Mouse (Mus musculus) cerebellum, adult 8-10 months (tissue): ENCODE results near the gene Fam20a.

Experiments
- DNase-seq: peaks from one replicate; pipeline ENCODE4 v3.0.0; 2022

Gene Fam20a

DNA sequence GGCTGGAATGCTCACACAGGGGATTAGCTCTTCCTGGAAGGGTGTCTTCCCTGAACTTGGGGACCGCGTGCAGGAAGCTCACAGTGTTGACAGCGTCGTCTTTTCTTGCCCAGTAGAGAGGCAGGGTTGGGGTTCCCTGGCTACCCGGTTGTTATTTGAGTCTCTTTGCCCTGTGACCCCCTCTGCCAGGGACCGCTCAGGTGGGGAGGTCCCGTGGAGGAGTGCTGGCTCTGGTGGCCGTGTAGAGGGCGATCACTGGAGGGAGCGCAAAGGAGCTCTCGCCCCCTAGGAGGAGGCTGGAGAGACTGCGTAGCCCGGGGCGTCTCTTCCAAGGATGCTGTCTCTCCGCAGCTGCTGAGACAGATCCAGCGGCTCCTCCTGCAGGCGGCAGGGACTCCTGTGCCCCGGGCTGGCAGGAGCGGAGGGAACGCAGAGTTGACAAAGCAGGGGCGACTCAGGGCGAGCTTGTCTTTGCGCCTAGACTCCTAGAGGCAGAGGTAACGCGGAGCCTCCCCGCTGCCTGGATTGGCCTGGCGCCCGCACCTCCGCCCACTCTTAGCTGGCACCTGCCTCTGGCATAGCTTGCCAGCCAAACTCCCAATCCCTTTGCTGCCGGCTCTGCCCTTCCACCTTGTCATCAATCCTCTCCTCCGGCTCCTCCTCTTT is at the start of gene Fam20a:
TSS of gene Fam20a (minus strand) at position 499 of the 666 bp plus-strand sequence.
- DNase-seq: peak; percentile 17

DNA sequence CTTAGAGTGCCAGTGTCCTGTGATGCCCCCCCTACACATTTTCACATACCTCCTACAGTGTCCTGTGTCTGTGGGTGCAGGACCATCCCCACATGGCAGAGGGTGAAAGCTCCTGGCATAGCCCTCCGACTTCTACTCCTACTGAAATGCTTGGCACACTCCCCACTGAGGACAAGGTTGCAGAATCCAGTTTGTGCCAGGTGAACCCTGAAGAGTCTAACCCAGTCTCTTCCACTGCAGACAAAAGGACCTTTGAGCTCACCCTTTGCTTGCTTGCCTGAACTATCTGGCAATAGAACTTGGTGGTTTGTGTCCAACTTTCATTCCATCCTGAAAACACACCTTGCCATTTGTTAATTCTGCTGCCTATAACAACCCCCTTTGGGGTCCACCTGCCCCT is 49.3 kb upstream of the Fam20a start:
- DNase-seq: no peak

DNA sequence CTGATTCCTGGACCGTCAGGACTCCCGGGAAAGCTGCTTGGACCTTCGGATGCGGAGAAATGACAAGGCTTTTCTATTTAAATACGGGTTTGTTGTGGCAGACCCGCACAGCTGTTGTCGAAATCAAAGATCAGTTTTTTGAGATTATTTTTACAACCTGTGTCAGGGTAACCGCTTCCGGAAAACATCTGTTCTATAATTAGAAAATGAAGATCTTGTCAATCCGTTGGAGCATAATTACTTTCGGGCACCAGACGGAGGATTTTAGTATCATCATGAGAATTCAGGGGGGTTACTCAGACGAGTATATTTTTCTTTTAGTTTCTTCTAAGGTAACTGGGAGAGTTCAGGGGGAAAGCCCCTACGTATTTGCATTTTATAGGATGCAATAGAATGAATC is 48.1 kb upstream of the Fam20a start:
- DNase-seq: no peak

DNA sequence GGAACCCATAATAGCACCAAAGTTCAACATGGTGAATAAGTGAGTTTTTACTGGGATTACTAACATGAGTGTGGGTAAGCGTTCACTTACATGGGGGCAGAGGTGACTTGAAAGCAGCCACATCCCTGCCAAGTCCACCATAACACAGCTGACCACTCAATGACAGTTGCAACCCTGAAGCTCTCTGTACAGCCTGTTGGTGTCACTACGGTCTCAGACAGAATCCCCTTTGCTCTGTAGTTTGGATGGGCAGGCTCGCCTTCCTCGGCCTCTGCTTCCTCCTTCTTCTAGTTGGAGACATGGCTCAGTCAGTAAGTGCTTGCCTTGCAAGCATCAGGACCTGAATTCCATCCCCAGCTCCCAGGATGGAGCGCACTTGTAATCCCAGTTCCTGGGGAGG is 47.0 kb upstream of the Fam20a start:
- no peak for DNase-seq

DNA sequence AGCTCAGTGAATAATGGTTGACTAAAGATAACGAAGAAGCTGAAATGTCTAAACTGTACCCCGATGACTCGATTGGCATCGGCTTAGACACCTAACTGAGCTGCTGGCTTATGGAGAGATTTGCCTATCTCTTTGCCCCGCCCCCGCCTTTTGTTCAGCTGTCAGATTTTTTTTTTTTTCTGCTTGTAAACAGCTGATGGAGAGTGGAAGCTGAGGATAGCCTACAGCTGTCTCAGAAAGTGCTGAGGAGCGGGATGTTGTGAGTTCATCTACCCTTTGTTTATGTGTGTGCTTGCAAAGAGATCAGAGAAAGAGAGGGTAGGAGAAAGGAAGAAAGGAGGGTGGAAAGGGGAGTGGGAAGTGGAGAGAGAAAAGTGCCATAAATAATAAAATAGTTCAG is 38.0 kb upstream of the Fam20a start:
- DNase-seq: no peak

DNA sequence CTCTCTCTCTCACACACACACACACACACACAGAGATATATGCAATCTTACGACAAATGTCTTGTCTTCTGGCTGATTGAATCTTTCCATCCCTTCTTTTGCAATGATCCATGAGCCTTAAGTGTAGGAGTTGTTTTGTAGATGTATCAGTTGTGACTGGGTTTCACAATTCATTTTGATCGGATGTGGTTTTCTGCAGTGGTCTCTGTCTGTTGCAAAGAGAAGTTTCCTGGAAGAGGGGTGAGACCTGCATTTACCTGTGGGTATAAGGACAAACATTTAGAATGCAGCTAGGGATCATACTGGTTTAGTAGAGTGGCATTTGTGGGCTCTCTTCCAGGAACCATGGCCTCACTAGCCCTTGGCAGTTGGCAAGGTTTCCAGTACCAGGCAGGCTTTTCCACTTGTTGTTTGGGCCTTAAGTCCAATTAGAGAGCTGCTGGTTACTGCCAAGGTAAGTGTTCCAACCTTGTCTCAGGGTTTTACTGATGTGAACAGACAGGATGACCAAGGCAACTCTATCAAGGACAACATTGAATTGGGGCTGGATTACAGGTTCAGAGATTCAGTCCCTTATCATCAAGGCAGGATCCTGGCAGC is 36.6 kb upstream of the Fam20a start:
- DNase-seq: no peak

DNA sequence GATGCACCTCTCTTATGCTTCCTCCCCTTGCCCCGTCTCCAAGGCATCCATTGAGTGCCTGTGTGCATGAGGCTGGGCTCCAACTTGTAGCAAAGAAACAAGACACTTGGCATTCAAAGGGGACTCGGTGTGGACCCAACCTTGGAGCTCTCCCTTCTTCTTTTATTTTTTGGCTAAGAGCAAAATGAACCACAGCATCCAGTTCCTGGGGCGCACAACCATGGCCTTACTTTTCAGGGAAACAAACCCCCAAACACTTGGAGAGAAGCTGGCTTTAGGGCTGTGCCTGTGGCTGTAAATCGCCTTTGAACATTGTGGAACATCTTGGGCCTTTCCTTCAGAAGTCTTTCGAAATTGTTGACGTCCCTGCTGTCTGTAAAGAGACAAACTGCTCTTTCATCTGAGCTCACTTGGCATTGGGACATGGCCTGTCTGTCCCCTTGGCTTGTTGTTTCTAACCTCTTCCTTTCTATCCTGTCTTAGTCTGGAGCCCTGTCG is 32.1 kb upstream of the Fam20a start:
- peak; percentile 6 for DNase-seq

DNA sequence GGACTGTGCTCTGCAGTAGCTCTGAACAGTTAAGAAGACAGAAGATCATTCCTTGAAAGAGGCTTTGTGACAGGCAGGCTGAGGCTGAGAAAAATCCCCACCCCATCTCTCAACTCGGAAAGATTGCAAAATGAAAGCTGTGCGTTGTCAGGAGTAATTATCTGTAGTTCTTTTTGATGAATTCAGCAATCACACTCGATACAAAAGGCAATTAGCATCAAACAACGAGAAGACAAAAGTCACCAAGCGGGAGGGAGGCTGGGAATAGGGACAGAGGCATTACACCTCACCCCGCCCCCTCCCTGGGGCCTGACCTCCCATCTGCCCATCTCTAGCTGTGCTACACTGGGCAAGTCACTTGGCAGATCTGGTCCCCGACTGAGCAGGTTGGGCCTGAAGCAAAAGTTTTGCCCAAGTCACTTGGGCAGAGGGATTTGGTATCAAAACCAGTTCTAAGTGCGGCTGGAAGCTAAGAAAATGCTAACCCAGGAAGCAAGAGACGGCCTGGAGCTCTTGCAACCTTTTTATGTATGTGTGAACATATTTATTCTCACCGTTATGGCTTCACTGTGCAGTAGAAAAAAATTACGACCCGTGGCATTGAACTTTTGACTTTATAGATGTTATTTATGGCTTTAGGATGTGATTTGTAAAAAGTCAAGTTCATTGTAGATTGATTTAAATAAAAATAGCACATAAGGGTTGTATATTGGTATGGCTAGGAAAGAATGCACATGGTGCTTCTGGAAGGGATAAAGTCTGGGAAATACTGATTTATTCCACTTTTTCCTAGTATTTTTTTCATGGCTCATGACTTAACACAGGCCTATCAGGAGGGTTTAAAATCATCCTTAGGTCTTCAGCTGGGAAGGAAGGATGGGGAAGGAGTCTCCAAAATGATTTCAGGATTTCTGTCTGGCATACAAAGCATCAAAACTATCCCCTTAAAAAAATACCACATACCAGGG is 29.8 kb upstream of the Fam20a start:
- DNase-seq: no peak

DNA sequence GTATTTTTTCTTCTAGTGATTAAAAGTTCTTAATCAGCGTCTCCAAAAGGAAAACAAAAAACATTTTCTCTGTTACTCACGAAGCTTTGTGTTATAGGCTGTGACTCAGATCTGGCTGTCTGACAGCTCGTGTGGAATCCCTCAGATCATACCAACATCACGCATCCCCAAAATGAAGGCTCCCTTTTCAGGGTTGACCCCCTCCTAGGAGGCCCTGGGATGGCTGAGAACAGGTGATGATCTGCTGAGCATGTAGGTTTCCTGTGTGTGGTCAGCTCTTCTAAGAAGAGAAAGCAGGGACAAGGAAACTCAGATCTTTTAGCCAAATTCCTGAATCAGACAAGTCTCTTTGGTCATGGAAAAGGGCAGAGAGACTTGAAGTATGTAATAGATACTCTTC is 23.1 kb upstream of the Fam20a start:
- DNase-seq: no peak

DNA sequence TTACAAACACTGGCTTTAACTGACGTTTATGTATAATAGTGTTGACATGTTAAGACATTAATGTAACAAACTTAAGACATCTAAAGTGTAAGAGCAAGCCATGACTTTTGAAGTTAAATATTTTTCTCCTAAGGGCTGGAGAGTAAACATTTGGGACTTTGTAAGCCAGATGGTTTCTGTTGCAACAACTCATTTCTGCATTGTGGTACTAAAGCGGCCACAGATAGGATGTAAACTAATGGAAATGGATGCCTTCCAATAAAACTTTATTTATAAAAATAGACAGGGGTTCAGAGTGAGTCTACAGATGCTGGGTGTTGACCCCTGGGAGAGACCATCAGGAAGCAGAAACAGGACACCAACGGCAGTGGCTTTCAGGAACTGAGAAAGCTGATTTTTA is 15.9 kb upstream of the Fam20a start:
- DNase-seq: no peak

DNA sequence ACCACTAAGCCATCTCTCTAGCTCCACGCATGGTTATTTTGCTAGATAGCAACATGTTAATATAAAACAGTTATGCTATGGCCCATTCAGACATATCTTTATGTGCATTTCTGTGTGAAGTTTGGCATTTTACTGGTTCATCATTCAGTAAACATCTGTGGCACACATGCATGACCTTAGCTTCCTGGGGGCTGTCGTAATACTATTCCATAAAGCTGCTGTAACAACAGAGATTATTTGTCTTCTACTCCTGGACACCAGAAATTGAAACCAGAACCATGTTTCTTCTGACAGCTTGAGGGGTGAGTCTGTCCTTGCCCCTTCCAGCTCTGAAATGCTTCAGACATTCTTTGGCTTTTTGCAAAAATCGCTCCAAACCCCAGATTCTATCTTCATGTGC is 14.3 kb upstream of the Fam20a start:
- no peak for DNase-seq

DNA sequence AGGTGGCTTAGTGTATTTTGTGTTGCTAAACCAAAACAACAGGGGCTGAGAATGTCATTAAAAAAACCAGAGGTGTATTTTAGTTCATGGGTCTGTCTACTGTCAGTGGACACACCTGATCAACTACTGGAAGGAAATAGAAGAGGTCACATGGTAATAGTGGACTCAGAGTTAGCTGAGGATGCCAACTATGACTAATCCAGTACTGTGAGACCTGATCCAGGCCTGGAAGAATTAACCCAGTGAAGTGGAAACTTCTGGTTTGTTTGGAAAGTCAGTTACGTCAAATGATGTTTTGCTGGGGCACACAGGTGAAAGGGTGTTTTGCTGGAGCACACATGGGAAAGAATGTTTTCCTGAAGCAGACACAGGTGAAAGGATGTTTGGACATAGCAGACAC is 12.3 kb upstream of the Fam20a start:
- no peak for DNase-seq

DNA sequence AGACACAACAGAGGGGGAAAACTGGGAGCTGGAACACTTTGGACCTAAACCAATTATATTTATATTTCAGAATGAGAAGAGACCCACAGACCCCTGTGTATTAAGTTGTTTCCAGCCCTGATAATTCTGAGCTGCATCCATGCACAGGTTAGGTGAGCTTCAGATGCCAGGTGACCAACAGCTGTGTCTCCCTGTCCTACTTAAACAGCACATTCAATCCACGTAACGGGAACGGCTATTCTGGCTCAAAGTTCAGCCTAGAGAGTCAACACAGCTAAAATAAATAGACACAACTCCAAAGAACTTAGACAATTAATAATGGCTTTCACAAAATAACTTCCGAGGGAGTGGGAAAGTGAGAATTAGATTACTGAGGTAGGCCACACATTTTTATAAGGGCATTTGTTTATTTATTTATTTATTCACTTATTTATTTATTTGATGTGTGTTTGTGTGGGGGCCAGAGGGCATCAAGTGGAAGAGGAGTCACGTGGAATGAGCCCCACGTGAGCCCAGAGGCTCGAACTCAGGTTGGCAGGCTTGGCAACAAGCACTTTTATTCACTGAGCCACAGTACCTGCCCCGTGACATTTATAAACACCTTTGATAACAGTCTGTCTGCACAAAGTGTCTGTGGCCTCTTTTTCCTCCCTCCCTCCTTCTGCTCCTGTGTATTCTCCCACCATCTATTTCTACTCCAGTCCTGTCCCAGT is 10.8 kb upstream of the Fam20a start:
- no peak for DNase-seq

DNA sequence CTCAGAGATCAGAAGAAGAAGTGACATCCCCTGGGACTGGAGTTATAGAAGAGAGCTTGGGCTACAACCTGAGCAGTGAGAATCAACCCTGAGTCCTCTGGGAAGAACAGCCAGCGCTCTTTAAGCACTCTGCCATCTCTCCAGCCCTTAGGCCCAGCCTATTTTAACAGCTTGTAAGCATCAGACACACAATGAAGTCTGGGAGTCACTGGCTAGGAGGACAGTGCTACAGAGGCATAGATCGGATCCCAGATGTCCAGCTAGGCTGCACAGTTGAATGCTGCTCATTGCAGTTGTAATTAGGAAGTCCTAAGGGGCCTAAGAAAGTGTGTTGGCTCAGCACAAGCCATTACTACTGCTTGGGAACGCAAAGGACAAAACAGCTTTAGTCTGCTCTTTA is 6.3 kb upstream of the Fam20a start:
- no peak for DNase-seq

DNA sequence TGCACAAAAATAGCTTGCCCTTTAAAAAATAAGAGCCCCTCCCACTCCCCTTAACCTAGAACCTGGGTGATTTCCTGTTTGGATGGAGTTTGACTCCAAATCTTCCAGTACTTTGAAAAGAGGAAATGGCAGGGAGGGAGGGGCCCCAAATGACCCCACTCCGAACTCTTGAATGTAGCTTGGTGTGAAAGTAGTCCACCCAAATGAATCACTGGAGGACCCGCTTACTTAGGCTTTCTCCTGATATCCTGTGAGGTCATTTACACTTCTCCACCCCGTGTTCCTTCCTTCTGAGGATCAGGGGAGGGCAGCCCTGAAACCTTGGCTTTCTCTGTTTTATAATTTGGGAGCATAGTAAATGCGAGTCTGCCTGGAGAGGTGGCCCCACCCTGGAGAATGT is 632 bp upstream of the Fam20a start:
- DNase-seq: no peak

DNA sequence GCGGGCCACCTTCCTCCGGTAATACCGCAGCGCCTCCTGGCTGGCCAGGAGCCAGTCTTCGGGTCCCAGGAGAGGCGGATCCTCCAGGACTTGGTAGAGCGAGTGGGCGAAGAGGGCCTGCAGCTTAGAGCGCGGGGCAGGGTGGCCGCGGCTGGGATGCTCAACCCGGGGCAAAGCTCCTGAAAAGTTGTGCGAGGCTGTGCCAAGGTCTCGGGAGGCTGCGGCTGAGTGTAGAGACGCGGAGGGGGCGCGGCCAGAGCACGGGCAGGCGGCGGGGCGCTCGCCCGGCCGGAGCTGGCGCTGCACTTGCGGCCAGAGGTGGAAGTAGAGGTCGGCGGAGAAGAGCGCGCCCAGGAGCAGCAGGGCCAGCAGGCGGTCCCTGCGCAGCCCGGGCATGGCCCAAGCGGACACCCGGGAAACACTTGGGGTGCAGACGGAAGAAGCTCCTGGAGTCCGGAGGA is 729 bp downstream of the Fam20a start:
- no peak for DNase-seq

DNA sequence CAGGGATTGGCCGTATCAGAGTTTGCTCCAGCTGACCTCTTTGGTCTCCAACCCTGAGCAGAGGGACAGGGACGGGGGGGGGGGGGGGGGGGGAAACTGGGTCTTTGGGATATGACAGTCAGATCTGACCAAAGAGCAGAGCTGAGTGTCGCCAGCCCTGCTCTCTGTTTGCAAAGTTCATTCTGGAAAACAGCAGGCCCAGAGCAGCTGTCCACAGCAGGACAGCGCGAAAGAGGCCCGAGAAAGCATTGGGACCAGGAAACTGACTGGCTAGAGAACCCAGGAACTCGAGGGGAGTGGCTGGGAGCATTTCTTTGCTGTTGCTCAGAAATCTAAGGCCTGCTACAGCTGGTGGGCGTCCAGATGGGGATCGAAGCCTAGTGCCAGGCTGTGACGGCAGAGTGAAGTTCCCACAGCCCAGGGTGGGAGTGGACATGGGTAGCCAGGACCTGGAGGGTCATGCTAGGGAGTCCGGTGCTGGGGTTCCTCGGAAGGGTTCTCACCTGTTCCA is 1.2 kb downstream of the Fam20a start:
- DNase-seq: no peak

DNA sequence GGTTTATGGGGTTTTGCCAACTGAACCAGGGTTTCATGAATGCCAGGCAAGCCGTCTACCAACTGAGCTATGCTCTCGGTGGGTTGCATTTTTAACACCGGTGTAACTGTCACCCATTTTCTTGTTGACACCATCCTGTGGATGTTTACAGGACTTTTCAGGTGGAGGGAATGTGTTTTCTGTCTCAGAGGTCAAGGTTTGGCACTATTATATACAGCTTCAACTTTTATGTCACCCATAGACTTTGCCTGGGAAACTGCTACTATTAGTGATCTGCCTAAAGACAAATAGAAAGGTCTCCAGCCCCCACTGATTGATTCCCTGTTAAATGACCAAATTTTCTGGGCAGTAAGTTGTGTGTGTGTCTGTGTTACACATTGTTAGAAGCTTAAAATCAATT is 2.7 kb downstream of the Fam20a start:
- no peak for DNase-seq

DNA sequence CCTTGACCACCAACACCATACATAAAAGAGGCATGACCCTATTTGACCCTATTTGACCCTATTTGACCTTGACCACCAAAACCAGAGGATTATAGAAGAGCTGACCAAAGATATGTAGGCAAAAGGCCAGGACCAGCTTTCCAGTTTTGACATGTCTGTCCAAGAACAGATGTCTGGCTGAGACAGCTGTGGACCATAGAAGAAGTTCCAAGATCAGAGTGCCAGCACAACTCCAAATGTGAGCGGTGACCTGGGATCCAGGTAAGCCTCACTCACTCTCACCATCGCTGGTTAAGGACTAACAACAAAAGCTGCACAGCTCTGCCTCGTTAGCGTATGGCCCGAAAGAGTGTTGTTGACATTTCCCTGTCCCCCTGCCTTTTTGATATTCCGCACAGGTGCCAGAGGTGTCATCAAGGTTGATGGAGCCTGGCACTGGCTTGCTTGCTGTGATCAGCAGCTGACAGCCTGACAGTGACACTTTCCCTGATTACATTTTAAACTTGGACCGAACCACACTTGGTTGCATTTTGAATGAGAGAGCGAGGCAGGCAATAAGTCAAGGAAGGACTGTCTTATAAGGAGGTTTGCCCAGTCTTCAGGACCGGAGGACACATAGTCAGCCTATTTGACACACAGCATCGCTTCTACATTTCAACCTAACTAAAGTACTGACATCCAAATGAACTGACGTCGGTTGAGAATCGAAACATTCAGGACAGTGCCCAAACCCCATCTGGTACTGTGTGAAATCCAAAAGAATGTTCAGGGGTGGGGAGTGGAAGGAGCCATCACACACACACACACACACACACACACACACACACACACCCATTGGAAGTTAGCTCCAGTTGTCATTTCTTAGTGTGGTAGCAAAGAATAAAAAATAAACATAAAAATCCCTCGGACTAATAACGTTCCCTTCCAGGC is 3.8 kb downstream of the Fam20a start:
- no peak for DNase-seq

DNA sequence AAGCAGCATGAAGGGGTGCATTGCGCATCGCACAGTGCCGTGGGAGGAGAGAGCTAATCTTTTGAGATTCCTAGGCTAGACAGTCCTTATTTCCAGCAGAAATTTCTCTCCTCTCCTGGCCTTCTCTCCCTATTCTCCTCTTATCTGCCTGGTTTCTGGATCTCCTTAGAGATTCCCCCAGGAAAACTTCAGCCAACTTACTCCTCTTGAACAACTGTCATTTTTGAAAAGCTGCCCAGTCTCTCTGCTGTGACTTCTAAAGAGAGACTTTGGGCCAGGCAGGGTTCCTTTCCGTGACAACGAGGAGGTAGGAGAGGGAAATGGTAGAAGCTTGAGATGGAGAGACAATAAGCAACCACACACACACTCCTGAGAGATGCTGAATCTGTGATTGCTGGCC is 4.6 kb downstream of the Fam20a start:
- no peak for DNase-seq

DNA sequence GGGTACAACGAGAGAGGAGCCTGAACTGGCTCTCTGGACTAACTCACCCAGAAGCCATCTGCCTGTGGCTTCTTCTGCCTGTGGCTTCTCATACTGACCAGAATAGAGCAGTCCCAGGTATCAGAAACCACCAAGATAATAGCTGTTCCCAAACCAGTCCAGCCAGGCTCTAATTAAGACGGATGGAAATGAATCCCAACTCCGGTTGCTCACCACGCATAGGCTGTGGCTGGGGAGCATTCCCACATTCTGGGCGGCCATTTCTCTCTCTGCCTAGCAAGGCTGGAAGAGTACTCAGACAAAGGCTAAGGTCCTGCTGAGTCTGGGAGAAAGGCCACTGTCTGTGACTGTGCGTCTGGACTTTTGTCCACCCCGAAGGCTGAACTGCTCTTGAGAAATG is 5.1 kb downstream of the Fam20a start:
- DNase-seq: no peak
